Mouse (Mus musculus) heart, embryonic 13.5 days (tissue): ENCODE measurements at regions not wholly inside any gene's neighbourhood (a gene's known extent, or its start where the extent isn't known, plus 50 kb on each side); places are given as distances from the start of the nearest gene placed in this dataset.
A peak's percentile ranks its signal among the peaks of the same experiment; 100 is the strongest.

ENCODE experiments used
- ATAC-seq: fragments of 200-750 bp; cut with Nextera tagmentation; 2 replicates; pipeline ENCODE4 v1.8.0; 2017; ENCODE audit warnings: moderate TSS enrichment; ENCODE audit not compliant: insufficient number of reproducible peaks, low FRiP score, low TSS enrichment; ENCODE audit errors: extremely low read depth
- H3K27ac ChIP-seq: fragments of 300-500 bp; sonication (generic); replicated peaks from 2 replicates; pipeline ENCODE4 v1.5.1; 2015; ENCODE audit warnings: moderate library complexity, mild to moderate bottlenecking, inconsistent platforms
- H3K27me3 ChIP-seq: fragments of 300-500 bp; sonication (generic); replicated peaks from 2 replicates; pipeline ENCODE4 v1.6.1; 2015; ENCODE audit warnings: mild to moderate bottlenecking, inconsistent platforms
- H3K36me3 ChIP-seq: fragments of 300-500 bp; sonication (generic); 2 replicates; pipeline ENCODE4 v1.6.1; 2015; ENCODE audit warnings: mild to moderate bottlenecking, inconsistent platforms
- H3K4me1 ChIP-seq: fragments of 300-500 bp; sonication (generic); 2 replicates; pipeline ENCODE4 v1.6.1; 2015; ENCODE audit warnings: inconsistent platforms
- H3K4me2 ChIP-seq: fragments of 300-500 bp; sonication (generic); 2 replicates; pipeline ENCODE4 v1.6.1; 2015; ENCODE audit warnings: inconsistent platforms, mild to moderate bottlenecking, moderate library complexity
- H3K4me3 ChIP-seq: fragments of 300-500 bp; sonication (generic); 2 replicates; pipeline ENCODE4 v1.5.1; 2015; ENCODE audit warnings: moderate library complexity, mild to moderate bottlenecking, inconsistent platforms
- H3K9ac ChIP-seq: fragments of 300-500 bp; sonication (generic); 2 replicates; pipeline ENCODE4 v1.6.1; 2015; ENCODE audit warnings: inconsistent platforms, mild to moderate bottlenecking, moderate library complexity
- H3K9me3 ChIP-seq: fragments of 300-500 bp; sonication (generic); 2 replicates; pipeline ENCODE4 v1.6.1; 2016; ENCODE audit warnings: inconsistent platforms
- WGBS: fragments of 180-500 bp; shearing (Covaris S2); methylation state at CpG from one replicate; pipeline ENCODE4 v1.1.7; 2015; ENCODE audit warnings: mixed read lengths; 5-methylcytosine and 5-hydroxymethylcytosine counted together

- H3K9me3 ChIP-seq, result no peaks in the 10 kb centered on the region
- H3K4me2 ChIP-seq, result no peak overlapping the region
- ATAC-seq, result no peak
- no peak overlapping the region for H3K4me3 ChIP-seq
- no peaks in the 10 kb centered on the region for H3K27me3 ChIP-seq
- 77% methylated on average over 17 of the region's 17 CpGs for WGBS
- H3K9ac ChIP-seq, result no peak overlapping the region
- H3K4me1 ChIP-seq, result peaks cover 32% of the 10 kb centered on the region
- no peaks in the 10 kb centered on the region for H3K36me3 ChIP-seq
- H3K27ac ChIP-seq, result no peak overlapping the region
Observed at GRCm38 (mm10) chr2:169524429-169524828, 63.1 kb downstream of the Gm11011 start.

GRCm38 (mm10) chr2:169519941-169520340 lies 67.6 kb downstream of the Gm11011 start:
- peak overlapping the region; percentile 49 for H3K27ac ChIP-seq
- 47% methylated on average over 9 of the region's 9 CpGs for WGBS
- H3K4me3 ChIP-seq, result no peak overlapping the region

GRCm38 (mm10) chr2:169515350-169515749 lies 72.2 kb downstream of the Gm11011 start:
- no peaks in the 10 kb centered on the region for H3K9me3 ChIP-seq
- no peaks in the 10 kb centered on the region for H3K36me3 ChIP-seq
- no peak overlapping the region for H3K4me2 ChIP-seq
- no peak overlapping the region for H3K4me3 ChIP-seq
- no peak for ATAC-seq
- WGBS, result 57% methylated on average over 11 of the region's 11 CpGs
- H3K27ac ChIP-seq, result no peak overlapping the region
- no peak overlapping the region for H3K9ac ChIP-seq
- H3K27me3 ChIP-seq, result no peaks in the 10 kb centered on the region
- H3K4me1 ChIP-seq, result peaks cover 8% of the 10 kb centered on the region

More at GRCm38 (mm10) chr2:169519941-169520340, 67.6 kb downstream of the Gm11011 start:
- H3K27me3 ChIP-seq, result no peaks in the 10 kb centered on the region
- H3K9ac ChIP-seq, result no peak overlapping the region
- no peaks in the 10 kb centered on the region for H3K36me3 ChIP-seq
- H3K4me2 ChIP-seq, result peak overlapping the region; percentile 39
- peaks cover 32% of the 10 kb centered on the region for H3K4me1 ChIP-seq
- ATAC-seq, result no peak
- H3K9me3 ChIP-seq, result no peaks in the 10 kb centered on the region

GRCm38 (mm10) chr2:169510741-169511140 lies 76.8 kb downstream of the Gm11011 start:
- 85% methylated on average over 2 of the region's 2 CpGs for WGBS

GRCm38 (mm10) chr2:169509406-169509805 lies 78.1 kb downstream of the Gm11011 start:
- Histone ChIP-seq H3K27ac (no peak overlapping the region), H3K4me3 (no peak overlapping the region), H3K27me3 (no peaks in the 10 kb centered on the region), H3K36me3 (no peaks in the 10 kb centered on the region), H3K9me3 (no peaks in the 10 kb centered on the region), H3K9ac (no peak overlapping the region), H3K4me1 (no peaks in the 10 kb centered on the region), H3K4me2 (no peak overlapping the region)
- 81% methylated on average over 4 of the region's 4 CpGs for WGBS
- no peak for ATAC-seq

More at GRCm38 (mm10) chr2:169510741-169511140, 76.8 kb downstream of the Gm11011 start:
- H3K4me2 ChIP-seq, result no peak overlapping the region
- H3K27me3 ChIP-seq, result no peaks in the 10 kb centered on the region
- no peaks in the 10 kb centered on the region for H3K9me3 ChIP-seq
- no peaks in the 10 kb centered on the region for H3K36me3 ChIP-seq
- no peak overlapping the region for H3K9ac ChIP-seq
- no peaks in the 10 kb centered on the region for H3K4me1 ChIP-seq
- no peak overlapping the region for H3K27ac ChIP-seq
- no peak overlapping the region for H3K4me3 ChIP-seq
- no peak for ATAC-seq

GRCm38 (mm10) chr2:169504416-169505057 lies 83.0 kb downstream of the Gm11011 start:
- Histone ChIP-seq H3K9ac (no peak overlapping the region), H3K27me3 (no peaks in the 10 kb centered on the region), H3K4me3 (no peak overlapping the region), H3K4me2 (no peak overlapping the region), H3K9me3 (no peaks in the 10 kb centered on the region), H3K27ac (no peak overlapping the region), H3K4me1 (no peaks in the 10 kb centered on the region), H3K36me3 (no peaks in the 10 kb centered on the region)
- WGBS, result 85% methylated on average over 11 of the region's 11 CpGs
- ATAC-seq, result no peak

GRCm38 (mm10) chr2:169503598-169503958 lies 84.0 kb downstream of the Gm11011 start:
- no peaks in the 10 kb centered on the region for H3K4me1 ChIP-seq
- 72% methylated on average over 6 of the region's 6 CpGs for WGBS
- ATAC-seq, result no peak
- H3K27me3 ChIP-seq, result no peaks in the 10 kb centered on the region
- no peak overlapping the region for H3K27ac ChIP-seq
- H3K9ac ChIP-seq, result no peak overlapping the region
- no peaks in the 10 kb centered on the region for H3K36me3 ChIP-seq
- no peaks in the 10 kb centered on the region for H3K9me3 ChIP-seq
- no peak overlapping the region for H3K4me3 ChIP-seq
- no peak overlapping the region for H3K4me2 ChIP-seq

- Histone ChIP-seq H3K27me3 (no peaks in the 10 kb centered on the region), H3K36me3 (no peaks in the 10 kb centered on the region), H3K9me3 (no peaks in the 10 kb centered on the region), H3K9ac (no peak overlapping the region), H3K4me3 (no peak overlapping the region), H3K27ac (no peak overlapping the region), H3K4me1 (no peaks in the 10 kb centered on the region), H3K4me2 (no peak overlapping the region)
- WGBS, result 82% methylated on average over 19 of the region's 19 CpGs
- ATAC-seq, result no peak
Observed at GRCm38 (mm10) chr2:169502717-169503597, 84.6 kb downstream of the Gm11011 start.

- Histone ChIP-seq H3K4me3 (no peak overlapping the region), H3K9me3 (no peaks in the 10 kb centered on the region), H3K4me2 (no peak overlapping the region), H3K4me1 (no peaks in the 10 kb centered on the region), H3K9ac (no peak overlapping the region), H3K27me3 (no peaks in the 10 kb centered on the region), H3K36me3 (no peaks in the 10 kb centered on the region), H3K27ac (no peak overlapping the region)
- no peak for ATAC-seq
- WGBS, result 86% methylated on average over 11 of the region's 11 CpGs
Observed at GRCm38 (mm10) chr2:169501736-169502340, 85.7 kb downstream of the Gm11011 start.

- peaks cover 22% of the 10 kb centered on the region for H3K4me1 ChIP-seq
- H3K27ac ChIP-seq, result 0 out of 2 replicates have a peak overlapping the region, but pooled peaks have one; percentile 70
- H3K36me3 ChIP-seq, result no peaks in the 10 kb centered on the region
- ATAC-seq, result no peak
- H3K4me2 ChIP-seq, result no peak overlapping the region
- no peak overlapping the region for H3K4me3 ChIP-seq
- H3K27me3 ChIP-seq, result no peaks in the 10 kb centered on the region
- WGBS, result 87% methylated on average over 10 of the region's 10 CpGs
- H3K9me3 ChIP-seq, result no peaks in the 10 kb centered on the region
- no peak overlapping the region for H3K9ac ChIP-seq
Observed at GRCm38 (mm10) chr2:169495368-169495767, 92.2 kb downstream of the Gm11011 start.

- peak overlapping the region; percentile 70 for H3K27ac ChIP-seq
- no peaks in the 10 kb centered on the region for H3K36me3 ChIP-seq
- H3K9ac ChIP-seq, result no peak overlapping the region
- H3K4me3 ChIP-seq, result no peak overlapping the region
- WGBS, result 29% methylated on average over 11 of the region's 11 CpGs
- H3K9me3 ChIP-seq, result no peaks in the 10 kb centered on the region
- peaks cover 22% of the 10 kb centered on the region for H3K4me1 ChIP-seq
- no peak for ATAC-seq
- no peaks in the 10 kb centered on the region for H3K27me3 ChIP-seq
- peak overlapping the region; percentile 54 for H3K4me2 ChIP-seq
Observed at GRCm38 (mm10) chr2:169494503-169495311, 92.8 kb downstream of the Gm11011 start.
